Mouse (Mus musculus): ENCODE measurements around the gene Krtap27-1. TPM values are rescaled to one million over a fixed set of nuclear protein-coding genes. Genes with fewer than 3 reads are reported as not detected.

The Krtap27-1 gene
- not detected for total RNA-seq (2021)
- long read RNA-seq, experiment 1, result 0 reads
- long read RNA-seq, experiment 2, result 0 reads

DNA sequence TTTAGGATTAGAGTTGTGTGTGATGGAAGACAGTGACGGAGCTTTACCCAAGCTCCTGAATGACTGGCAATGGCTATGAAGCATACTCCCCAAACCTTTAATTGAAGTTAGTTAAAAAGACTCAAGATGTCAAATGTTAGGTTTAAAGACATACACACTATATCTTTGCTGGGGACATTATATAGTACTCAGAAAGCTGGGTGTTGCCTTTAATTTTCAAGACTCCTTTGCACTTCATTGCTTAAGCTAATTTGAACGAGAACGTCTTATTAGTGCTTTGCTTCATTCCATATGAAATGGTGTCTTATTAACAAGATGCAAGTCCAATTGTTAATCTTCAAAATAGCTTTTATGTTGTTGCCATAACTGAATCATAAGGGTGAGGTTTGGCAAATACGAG, at the start of gene Krtap27-1:
Krtap27-1 (minus strand) TSS at position 101 of the 400 bp plus-strand sequence.
- DNase-seq (ENCODE audit: low spot score in 2 of 2), result no peak

DNA sequence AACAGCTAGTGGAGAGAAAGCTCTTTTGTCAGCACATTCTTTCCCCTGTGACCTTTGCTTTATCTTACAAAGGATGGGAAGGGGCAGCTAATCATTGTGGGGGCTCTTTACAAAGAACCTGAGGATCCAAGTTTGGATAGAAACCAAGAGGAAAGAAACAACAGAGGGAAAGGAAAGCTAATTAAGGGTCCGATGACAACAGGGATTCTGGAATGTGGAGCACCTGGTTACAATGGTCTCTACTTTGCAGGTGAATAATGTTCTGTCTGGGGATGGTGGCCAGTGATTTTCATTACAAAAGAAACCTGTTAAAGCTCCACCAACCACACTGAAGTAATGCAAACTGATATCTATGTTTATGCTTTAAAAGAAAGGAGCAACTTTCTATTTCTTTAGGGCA, 48.6 kb upstream of the Krtap27-1 start:
- no peak for DNase-seq (ENCODE audit: low spot score in 2 of 2)

DNA sequence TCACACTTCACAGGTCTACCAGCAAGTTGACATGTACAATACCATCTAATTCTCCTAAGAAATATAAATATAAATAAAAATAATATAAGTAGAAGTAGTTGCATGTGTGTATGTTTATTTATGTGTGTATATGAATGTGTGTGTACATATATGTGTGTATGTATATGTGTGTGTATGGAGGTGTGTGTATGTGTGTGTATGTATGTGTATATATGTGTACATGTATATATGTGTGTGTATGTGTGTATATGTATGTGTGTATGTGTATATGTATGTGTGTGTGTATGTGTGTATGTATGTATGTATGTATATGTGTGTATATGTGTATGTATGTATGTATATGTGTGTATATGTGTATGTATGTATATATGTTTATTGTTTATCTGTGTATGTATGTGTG, 45.1 kb upstream of the Krtap27-1 start:
- DNase-seq (ENCODE audit: low spot score in 2 of 2), result no peak

DNA sequence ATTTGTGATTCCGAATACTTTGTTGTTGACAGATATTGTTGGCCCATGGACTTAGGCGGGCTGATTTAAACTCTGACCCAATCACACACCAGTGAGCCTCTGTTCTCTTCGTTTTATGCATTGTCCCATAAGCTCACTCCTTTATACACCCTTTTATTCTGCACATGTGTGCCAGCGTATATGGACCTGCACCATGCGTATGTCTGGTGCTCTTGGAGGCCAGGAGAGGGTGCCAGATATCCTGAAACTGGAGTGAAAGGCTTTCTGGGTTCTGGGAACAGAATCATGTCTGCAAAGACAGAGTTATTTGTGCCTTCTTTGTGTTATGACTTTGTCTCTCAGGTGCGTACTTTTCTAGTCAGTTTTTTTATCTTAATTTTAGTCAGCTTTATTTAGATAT, 39.8 kb upstream of the Krtap27-1 start:
- no peak for DNase-seq (ENCODE audit: low spot score in 2 of 2)

DNA sequence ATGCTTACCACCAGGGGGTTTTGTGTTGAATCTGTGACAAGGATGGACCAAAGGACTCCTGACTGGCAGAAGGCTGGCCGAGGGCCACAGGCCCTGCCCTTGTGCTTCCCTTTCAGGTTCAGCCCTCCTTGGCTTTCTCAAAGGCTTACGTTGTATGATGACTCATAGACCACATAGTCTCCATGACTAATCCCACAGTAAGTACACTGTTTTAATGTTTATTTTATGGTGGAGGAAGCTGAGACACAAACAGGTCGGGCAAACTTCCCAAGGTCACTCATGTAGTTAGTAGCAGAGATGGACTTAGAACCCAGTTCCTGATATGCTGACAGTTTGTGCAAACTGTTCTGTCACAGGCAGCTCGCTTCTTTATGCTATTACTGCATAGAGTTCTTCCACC, 39.3 kb upstream of the Krtap27-1 start:
- no peak for DNase-seq (ENCODE audit: low spot score in 2 of 2)

DNA sequence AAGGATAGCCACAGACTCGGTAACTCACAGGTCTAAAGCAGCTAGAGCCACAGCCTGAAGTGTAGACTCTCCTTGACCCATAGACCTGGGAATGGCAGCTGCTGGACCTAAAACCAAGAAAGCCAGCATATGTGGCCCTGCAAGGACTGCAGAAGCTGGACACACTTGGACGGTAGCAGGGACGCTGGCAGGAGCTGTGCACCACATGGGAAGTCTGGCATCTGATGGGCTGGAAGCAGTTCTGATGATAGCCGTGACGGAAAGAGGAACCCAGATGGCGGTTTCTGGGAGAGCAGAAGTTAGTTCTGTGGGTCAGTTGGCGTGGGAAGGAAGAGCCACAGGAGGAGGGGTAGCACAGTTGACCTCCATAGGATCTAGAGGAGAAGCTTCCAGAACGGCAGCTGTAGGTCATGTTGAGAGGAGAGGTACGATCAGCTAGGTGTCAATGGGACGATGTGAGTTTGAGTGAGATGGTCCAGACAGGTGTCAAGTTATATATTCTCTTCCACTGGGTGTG, 36.1 kb upstream of the Krtap27-1 start, which contains the start of gene 2310061N02Rik:
2310061N02Rik (minus strand) TSS at position 467 of the 517 bp plus-strand sequence.
- DNase-seq (ENCODE audit: low spot score in 2 of 2), result no peak

DNA sequence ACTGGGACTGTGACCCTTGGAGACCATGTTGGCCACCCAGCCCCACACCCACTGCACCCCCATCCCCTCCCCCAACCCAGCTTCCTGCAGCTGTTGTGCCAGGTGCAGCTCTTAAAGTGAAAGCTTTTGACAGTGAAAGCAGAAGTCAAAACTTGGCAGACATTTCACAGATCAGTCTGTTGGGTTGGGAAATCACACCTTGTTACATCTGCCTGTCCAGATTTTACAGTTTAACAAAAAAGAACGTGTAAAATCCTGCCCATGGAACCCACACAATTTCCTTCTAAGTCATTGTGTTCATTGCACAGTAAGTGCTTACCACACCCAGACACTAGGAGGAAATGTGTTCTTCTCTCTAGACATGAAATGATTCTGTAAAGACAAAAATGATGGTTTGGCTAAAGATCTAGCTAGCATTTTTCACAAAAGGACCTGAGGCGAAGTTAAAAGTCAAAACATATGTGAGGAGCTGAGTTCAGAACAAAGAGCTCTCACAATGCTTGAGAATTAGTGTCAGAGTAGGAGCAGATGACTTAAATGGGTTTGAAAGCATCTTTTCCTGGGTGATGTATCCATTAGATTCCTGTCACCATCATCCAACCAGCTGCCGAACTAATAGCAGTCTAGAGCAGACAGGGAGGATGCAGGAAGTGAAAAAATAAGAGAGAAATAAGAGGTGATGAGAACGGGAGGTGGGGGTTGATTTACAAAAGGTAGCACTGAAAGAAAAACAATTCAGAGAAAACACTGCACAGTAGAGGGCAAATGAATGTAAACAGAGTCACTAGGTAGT, 29.8 kb upstream of the Krtap27-1 start:
- DNase-seq (ENCODE audit: low spot score in 2 of 2), result no peak

DNA sequence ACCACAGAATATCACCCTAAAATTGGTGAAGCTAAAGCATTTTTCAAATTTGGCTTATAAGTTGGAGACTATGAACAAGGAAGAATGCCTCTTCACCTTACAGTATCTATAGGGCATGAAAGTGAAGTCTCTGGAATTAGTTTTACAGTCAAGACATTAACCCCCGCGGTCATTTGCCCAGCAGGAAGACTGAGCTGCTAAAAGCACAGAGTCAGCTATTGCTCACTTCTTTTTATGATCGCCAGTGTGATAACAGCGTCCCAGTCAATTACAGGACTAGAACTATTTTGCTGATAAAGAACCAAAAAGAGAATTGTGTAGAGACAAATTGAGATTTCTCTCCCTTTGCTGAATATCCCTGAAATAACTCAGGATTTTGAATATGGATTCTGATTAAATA, 24.8 kb upstream of the Krtap27-1 start:
- DNase-seq (ENCODE audit: low spot score in 2 of 2), result no peak

DNA sequence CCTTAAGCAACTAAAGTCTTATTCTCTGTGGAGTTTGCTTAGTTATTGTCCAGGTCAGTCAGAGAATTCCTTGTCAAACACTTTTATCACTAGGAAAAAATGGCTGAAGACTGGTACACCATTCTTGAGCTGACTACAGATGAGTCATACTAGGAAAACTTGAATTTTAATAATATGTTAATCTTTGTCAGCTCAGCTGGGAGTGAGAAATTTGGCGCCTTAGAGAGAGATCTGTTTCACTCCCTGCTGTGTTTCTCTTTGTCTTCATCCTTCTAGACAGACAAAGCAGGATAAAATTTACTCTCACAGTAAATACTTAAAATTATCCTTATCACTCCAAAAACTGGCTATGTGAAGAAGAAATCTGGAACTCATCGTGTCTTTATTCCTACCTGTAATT, 9.8 kb upstream of the Krtap27-1 start:
- DNase-seq (ENCODE audit: low spot score in 2 of 2), result no peak

DNA sequence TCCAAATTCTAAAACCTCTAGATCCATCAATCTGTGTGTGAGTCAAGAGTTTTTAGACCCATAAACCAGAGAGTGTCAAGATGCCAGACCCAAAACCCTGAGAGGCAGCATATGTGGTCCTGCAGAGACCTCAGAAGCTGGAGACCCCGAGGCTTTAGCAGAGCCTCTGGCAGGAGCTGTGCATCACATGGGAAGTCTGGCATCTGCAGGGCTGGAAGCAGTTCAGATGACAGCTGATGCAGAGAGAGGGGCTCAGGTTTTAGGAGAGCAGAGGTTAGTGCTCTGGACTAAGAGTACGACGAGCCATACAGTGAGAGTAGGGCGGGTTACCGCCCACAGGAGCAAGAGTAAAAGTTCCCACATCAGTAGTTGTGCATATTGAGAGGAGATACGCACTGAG, 7.6 kb upstream of the Krtap27-1 start:
- no peak for DNase-seq (ENCODE audit: low spot score in 2 of 2)

DNA sequence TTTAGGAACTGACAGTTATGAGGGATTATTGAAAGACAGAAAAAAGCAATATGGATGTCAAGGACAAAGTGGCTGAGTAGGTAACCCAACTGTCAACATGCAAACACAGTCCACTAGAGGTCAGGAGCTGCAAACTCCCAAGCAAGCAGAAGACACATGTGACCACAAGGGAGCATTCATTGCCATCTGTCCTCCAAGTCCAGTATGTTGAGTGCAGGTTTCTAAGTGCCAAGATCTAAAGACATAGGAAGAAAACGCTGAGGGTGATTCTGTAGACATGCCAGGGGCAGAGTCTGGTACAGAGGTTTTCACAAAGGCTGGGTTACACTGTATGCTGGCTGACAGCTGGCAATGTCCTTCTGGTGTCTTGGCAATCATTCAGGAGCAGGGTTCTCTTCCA, 14.0 kb downstream of the Krtap27-1 start:
- no peak for DNase-seq (ENCODE audit: low spot score in 2 of 2)

DNA sequence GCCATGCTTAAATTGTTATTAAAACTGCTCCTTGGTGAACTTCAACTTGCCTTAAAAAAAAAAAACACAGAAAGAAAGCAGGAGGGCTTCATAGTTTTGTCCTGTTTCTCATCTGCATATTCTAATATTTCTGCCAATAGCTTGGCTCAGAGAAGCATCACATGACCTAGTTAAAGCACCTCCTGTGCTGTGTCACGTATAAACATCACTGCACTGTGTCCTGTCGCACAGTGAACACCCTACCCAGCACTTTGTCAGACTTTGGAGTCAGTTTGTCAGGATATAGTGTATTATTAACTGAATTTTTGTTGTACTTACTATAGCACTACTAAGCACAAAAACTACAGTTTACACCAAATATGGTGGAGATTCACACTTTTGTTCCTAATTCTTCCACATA, 19.5 kb downstream of the Krtap27-1 start:
- no peak for DNase-seq (ENCODE audit: low spot score in 2 of 2)

DNA sequence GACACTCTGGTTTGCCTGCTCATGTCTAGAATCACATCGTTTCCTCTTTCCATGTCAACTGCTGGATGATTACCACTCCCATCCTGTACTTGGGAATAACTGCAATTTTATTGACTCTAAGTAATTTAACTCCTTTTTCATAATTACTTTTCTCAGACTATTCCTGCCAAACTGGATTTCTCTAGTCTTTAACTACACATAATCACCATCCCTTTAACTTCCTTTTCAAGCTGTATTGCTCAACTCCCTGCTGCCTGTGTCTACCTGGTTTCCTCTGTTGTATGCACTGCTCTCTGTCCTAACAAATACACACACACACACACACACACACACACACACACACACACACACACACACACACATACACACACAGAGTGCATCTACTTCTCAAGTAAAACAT, 20.4 kb downstream of the Krtap27-1 start:
- DNase-seq (ENCODE audit: low spot score in 2 of 2), result no peak

DNA sequence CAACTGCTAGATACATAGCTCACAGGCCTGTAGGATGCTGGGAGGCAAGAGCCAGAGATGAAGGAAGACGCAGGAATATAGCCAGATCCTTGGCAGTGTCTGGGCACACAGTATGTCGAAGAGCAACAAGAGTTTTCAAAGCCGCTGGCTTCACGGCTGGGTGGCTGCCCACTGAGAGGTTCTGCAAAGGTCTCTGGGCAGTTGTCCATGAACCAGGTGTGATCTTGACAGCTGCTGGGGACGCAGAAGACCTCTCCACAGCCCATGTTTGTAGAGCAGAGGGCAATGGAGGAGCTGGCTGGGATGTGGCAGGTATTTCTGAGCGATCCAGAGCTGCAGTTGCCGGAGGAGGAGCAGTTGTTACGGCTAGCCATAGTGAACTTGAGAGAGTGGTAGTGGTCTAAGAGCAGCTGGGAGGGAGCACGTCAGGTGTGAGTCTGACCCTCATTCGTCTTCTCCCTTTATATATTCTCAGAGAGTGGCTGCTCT, 24.1 kb downstream of the Krtap27-1 start, which contains the start of gene Krtap26-1:
Krtap26-1 (minus strand) TSS at position 439 of the 489 bp plus-strand sequence.
- DNase-seq (ENCODE audit: low spot score in 2 of 2), result no peak

DNA sequence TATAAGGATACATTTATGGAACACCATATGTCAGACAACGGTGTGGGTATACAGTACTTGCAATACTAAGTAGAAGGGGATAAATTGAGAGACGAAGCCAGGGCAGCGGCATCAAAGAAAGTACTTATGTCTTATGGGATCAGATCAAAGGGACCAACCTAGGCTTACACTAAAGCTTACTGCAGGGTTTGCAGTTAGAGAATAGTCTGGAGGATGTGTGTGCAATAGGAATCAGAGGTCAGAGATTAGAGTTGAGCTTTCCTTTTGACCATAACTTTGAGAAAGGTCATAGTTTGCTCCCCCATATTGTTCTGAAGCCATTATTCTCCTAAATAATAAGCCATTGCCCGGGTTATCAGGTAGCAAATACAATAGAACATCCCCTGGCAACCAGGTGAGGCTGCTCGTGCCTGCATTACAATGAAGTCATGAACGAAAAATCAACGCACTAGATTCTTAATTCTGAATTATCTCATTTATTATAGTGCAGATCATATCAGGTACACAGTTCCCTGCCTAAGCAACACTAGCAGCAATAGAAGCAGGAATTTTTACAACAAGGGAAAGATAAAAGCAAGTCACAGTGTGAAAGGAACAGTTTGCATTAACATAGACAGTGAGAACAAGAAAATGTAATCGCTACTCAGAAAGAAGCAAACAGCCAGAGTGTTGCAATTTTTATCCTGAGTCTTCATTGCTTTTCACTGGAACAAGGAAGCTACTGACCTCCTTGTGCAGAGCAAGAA, 24.9 kb downstream of the Krtap27-1 start:
- DNase-seq (ENCODE audit: low spot score in 2 of 2), result no peak

DNA sequence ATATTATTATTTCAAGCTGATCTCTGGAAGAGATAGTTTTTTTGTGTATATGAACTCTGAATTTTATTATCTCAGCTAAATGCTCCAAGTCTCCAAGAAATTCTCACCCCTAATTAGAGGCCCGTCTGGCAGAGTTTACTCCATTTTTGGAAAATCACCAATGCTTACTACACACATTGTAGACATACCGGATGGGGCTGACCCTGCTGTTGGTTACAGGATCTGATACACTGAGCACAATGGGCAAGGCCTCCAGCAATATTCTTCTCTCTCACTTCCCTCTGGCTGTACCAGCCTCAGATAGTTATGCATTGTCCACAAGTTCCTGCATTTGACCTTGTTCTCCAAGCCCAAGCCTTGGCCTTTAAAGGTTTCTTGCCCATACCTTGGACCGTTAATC, 31.4 kb downstream of the Krtap27-1 start:
- DNase-seq (ENCODE audit: low spot score in 2 of 2), result no peak

DNA sequence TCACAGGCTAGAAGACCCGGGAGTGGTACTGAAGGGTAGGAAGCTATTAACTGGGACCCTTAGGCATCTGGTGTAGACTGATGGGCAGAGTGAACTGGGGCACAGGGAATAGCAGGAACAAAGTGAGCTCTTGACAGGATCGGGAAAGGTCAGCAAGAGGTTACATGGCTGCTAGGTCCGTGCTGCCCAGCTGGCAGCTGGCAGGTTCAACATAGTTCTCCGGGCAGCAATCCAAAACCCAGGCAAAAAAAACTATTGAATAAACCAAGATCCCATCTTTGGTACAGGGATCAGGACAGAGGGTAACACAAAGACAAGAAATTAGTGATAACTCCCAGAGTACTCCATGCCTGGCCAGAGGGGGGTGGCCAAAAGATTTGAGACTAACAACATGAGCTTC, 36.3 kb downstream of the Krtap27-1 start:
- no peak for DNase-seq (ENCODE audit: low spot score in 2 of 2)

DNA sequence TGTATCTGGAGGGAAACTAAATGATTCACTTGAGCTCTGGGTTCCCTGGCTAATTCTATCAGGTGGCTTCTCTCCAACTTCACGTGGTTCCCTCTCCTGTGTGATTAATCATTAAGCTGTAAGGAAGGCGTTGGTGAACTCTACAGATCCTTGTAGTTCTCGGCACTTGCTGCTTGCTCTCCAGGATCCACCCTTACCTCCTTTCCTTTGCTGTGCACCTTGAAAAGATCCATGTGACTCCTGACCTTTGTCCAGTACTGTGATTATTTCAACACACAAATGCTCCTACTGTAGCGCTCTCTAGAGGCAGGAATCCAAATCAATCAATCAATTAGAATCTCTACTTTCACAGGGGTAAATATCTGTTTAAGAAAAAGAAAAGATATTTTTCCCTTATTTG, 40.0 kb downstream of the Krtap27-1 start:
- DNase-seq (ENCODE audit: low spot score in 2 of 2), result no peak

DNA sequence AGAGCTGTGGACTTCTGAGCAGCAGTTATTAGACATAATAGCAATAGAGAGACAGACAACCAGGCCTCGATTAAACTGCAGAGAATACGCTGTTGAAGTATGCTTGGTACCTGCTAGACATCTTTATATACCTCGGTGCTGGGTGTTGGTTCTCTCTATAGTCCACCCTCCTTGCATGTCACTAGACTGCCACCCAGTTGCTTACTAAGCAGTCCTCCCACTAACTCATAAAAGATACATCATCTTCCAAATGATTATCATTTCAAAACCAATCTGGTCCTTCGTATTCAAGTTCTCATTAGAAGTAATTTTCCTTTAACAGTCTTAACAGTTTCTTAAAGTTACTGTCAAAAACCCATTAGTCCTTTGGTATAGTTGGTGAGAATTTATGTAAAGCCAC, 43.9 kb downstream of the Krtap27-1 start, which contains the start of gene 2310079G19Rik:
2310079G19Rik (minus strand) TSS at position 101 of the 400 bp plus-strand sequence.
- no peak for DNase-seq (ENCODE audit: low spot score in 2 of 2)
